Mouse (Mus musculus): ENCODE measurements around the gene Cdh5. TPM values are rescaled to one million over a fixed set of nuclear protein-coding genes. Genes with fewer than 3 reads are reported as not detected.

Gene Cdh5
- polyA plus RNA-seq, 1 experiment from 2014 or later, result 25.5 TPM

- no peak for ATAC-seq (ENCODE audit: low FRiP score, low read depth)
- Histone ChIP-seq H3K36me3 (no peaks in the 10 kb centered on the region), H3K9ac (no peak overlapping the region), H3K4me3 (no peak overlapping the region), H3K4me1 (no peaks in the 10 kb centered on the region), H3K27ac (no peak overlapping the region), H3K9me3 (no peaks in the 10 kb centered on the region), H3K27me3 (no peaks in the 10 kb centered on the region), H3K4me2 (replicated peaks) (no peak overlapping the region)
- 85% methylated on average over 6 of the region's 6 CpGs for WGBS
Observed at GRCm38 (mm10) chr8:104187622-104188021, 86.2 kb downstream of the Cdh5 start.

GRCm38 (mm10) chr8:104188459-104188858, 87.0 kb downstream of the Cdh5 start:
- ATAC-seq (ENCODE audit: low FRiP score, low read depth), result no peak
- Histone ChIP-seq H3K4me2 (replicated peaks) (no peak overlapping the region), H3K4me3 (no peak overlapping the region), H3K36me3 (no peaks in the 10 kb centered on the region), H3K27me3 (no peaks in the 10 kb centered on the region), H3K9me3 (no peaks in the 10 kb centered on the region), H3K27ac (no peak overlapping the region), H3K9ac (no peak overlapping the region), H3K4me1 (no peaks in the 10 kb centered on the region)
- WGBS, result 76% methylated on average over 5 of the region's 5 CpGs

GRCm38 (mm10) chr8:104190777-104191468, 89.5 kb downstream of the Cdh5 start:
- Histone ChIP-seq H3K27ac (no peak overlapping the region), H3K9me3 (no peaks in the 10 kb centered on the region), H3K36me3 (no peaks in the 10 kb centered on the region), H3K4me2 (replicated peaks) (no peak overlapping the region), H3K4me1 (no peaks in the 10 kb centered on the region), H3K4me3 (no peak overlapping the region), H3K9ac (no peak overlapping the region), H3K27me3 (no peaks in the 10 kb centered on the region)
- WGBS, result 73% methylated on average over 6 of the region's 6 CpGs
- no peak for ATAC-seq (ENCODE audit: low FRiP score, low read depth)

DNA sequence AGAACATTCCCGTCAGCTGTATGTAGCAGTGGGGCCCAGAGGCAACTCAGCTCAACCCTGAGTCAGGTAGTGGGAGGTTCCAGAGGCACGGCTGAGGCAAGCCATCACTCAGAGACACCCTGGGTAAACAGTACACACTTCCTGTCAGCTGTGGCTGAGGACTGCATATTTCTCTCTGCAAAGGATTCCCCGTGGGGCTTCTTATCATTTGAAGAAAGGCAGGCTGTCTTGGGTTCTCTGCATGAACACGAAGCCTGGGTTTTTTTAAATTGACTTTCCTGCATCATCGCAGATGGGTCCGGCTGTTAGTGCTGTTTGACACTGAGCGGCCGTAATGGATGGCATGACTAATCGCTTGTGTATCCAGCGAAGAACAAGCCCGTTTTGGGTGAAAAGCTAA, 90.1 kb downstream of the Cdh5 start:
- ATAC-seq (ENCODE audit: low FRiP score, low read depth), result no peak
- WGBS, result 53% methylated on average over 11 of the region's 11 CpGs

More for the DNA sequence above, 90.1 kb downstream of the Cdh5 start:
- Histone ChIP-seq H3K4me2 (replicated peaks) (no peak overlapping the region), H3K9ac (no peak overlapping the region), H3K27me3 (no peaks in the 10 kb centered on the region), H3K4me1 (no peaks in the 10 kb centered on the region), H3K9me3 (no peaks in the 10 kb centered on the region), H3K27ac (no peak overlapping the region), H3K4me3 (no peak overlapping the region), H3K36me3 (no peaks in the 10 kb centered on the region)

Other genes with a start within 250 kb of the Cdh5 start
- 0.95 and 1.1 TPM in 2 replicates for gene Bean1, start 68.8 kb downstream of the Cdh5 start, polyA plus RNA-seq (2015; fragmentation: Nextera tagmentation; extraction: Ambion mirVana)
- 19.4 and 20.7 TPM in 2 replicates for gene Tk2, start 146.9 kb downstream of the Cdh5 start, polyA plus RNA-seq (2015; fragmentation: Nextera tagmentation; extraction: Ambion mirVana)
- 49.0 and 54.0 TPM in 2 replicates for gene Cklf, start 149.2 kb downstream of the Cdh5 start, polyA plus RNA-seq (2015; fragmentation: Nextera tagmentation; extraction: Ambion mirVana)
- gene Cmtm2a, start 191.6 kb downstream of the Cdh5 start, polyA plus RNA-seq (2015; fragmentation: Nextera tagmentation; extraction: Ambion mirVana), result not detected in 2 replicates
- not detected in 2 replicates for gene Gm45711, start 208.5 kb downstream of the Cdh5 start, polyA plus RNA-seq (2015; fragmentation: Nextera tagmentation; extraction: Ambion mirVana)
- not detected in 2 replicates for gene Cmtm1, start 208.5 kb downstream of the Cdh5 start, polyA plus RNA-seq (2015; fragmentation: Nextera tagmentation; extraction: Ambion mirVana)
- not detected in 2 replicates for gene Gm11020, start 219.9 kb downstream of the Cdh5 start, polyA plus RNA-seq (2015; fragmentation: Nextera tagmentation; extraction: Ambion mirVana)
- gene Cmtm2b, start 220.6 kb downstream of the Cdh5 start, polyA plus RNA-seq (2015; fragmentation: Nextera tagmentation; extraction: Ambion mirVana), result not detected in 2 replicates
- gene Cmtm3, start 237.8 kb downstream of the Cdh5 start, polyA plus RNA-seq (2015; fragmentation: Nextera tagmentation; extraction: Ambion mirVana), result 158 and 159 TPM in 2 replicates